Mouse (Mus musculus) intestine, postnatal 0 days (tissue): ENCODE data around the gene Rab9. TPM values are rescaled to one million over a fixed set of nuclear protein-coding genes. Genes with fewer than 3 reads are reported as not detected.

ENCODE experiments used
- ATAC-seq: fragments of 200-750 bp; cut with Nextera tagmentation; 2 replicates; pipeline ENCODE4 v1.8.0; 2017; ENCODE audit warnings: mild to moderate bottlenecking, moderate TSS enrichment, moderate library complexity
- H3K27ac ChIP-seq: fragments of 300-500 bp; sonication (generic); 2 replicates; pipeline ENCODE4 v1.5.1; 2014; ENCODE audit warnings: mild to moderate bottlenecking, low read depth, low read length, moderate library complexity
- H3K27me3 ChIP-seq: fragments of 300-500 bp; sonication (generic); replicated peaks from 2 replicates; pipeline ENCODE4 v1.6.1; 2014; ENCODE audit warnings: low read length, mixed read lengths; ENCODE audit not compliant: control insufficient read depth, insufficient read depth
- H3K36me3 ChIP-seq: fragments of 300-500 bp; sonication (generic); 2 replicates; pipeline ENCODE4 v1.6.1; 2014; ENCODE audit warnings: mild to moderate bottlenecking, moderate library complexity; ENCODE audit not compliant: control insufficient read depth, insufficient read depth
- H3K4me1 ChIP-seq: fragments of 300-500 bp; sonication (generic); replicated peaks from 2 replicates; pipeline ENCODE4 v1.6.1; 2014; ENCODE audit warnings: antibody characterized with exemption, low read length, mixed read lengths; ENCODE audit not compliant: control insufficient read depth, insufficient read depth
- H3K4me2 ChIP-seq: fragments of 300-500 bp; sonication (generic); replicated peaks from 2 replicates; pipeline ENCODE4 v1.6.1; 2014; ENCODE audit warnings: low read depth, mild to moderate bottlenecking, moderate library complexity
- H3K4me3 ChIP-seq: fragments of 300-500 bp; sonication (generic); 2 replicates; pipeline ENCODE4 v1.5.1; 2014; ENCODE audit warnings: low read depth, low read length
- H3K9ac ChIP-seq: fragments of 300-500 bp; sonication (generic); 2 replicates; pipeline ENCODE4 v1.6.1; 2014; ENCODE audit warnings: mild to moderate bottlenecking, low read depth, low read length
- H3K9me3 ChIP-seq: fragments of 300-500 bp; sonication (generic); 2 replicates; pipeline ENCODE4 v1.6.1; 2016; ENCODE audit warnings: mixed run types; ENCODE audit not compliant: control insufficient read depth
- CTCF ChIP-seq: sonication (generic); IDR thresholded peaks from 2 replicates; pipeline ENCODE4 v1.5.1; 2016; ENCODE audit warnings: low read depth, mild to moderate bottlenecking, control low read depth, antibody characterized with exemption, moderate library complexity
- WGBS: fragments of 180-500 bp; shearing (Covaris S2); extraction: QIAGEN DNeasy Blood & Tissue Kit; methylation state at CpG from one replicate; pipeline ENCODE4 v1.1.7; 2014; 5-methylcytosine and 5-hydroxymethylcytosine counted together
- polyA plus RNA-seq: library from polyadenylated mRNA; unstranded; fragments of >200 nt; fragmentation: Nextera tagmentation; extraction: Ambion mirVana; gene quantifications from 2 replicates; pipeline ENCODE4 v1.2.1, GENCODE M21; 2015

The Rab9 gene
- polyA plus RNA-seq, 1 experiment from 2014 or later = 78.0 TPM

GRCm38 (mm10) chrX:166499496-166500190 is 20.0 kb upstream of the Rab9 start:
- H3K4me1 ChIP-seq = no peaks in the 10 kb centered on the region
- H3K9ac ChIP-seq = no peak overlapping the region
- H3K36me3 ChIP-seq = no peaks in the 10 kb centered on the region
- no peak for TF ChIP-seq CTCF
- H3K27ac ChIP-seq = no peak overlapping the region
- H3K9me3 ChIP-seq = no peaks in the 10 kb centered on the region
- H3K4me3 ChIP-seq = no peak overlapping the region
- 60% methylated on average over 1 of the region's 1 CpGs for WGBS
- no peaks in the 10 kb centered on the region for H3K27me3 ChIP-seq
- ATAC-seq = no peak
- H3K4me2 ChIP-seq = no peak overlapping the region

DNA sequence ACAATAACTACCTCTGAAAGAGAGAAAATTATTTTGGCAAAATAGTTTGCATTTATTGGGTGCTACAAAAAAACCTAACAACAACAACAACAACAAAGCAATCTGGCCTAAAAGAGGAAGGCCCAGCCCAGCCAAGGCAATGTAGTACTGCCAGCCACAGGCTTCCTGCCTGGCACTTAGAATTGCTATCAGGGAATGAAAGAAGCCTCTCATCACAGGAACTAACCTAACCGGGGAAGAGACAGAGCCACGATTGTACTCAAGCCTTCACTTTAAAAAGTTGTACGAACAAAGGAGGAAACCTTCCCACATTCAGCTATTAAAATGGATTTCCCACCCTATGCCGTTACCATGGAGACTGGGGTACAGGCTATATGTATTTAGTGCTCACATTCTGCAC is 18.1 kb upstream of the Rab9 start:
- H3K36me3 ChIP-seq = no peaks in the 10 kb centered on the region
- H3K4me2 ChIP-seq = no peak overlapping the region
- H3K4me1 ChIP-seq = no peaks in the 10 kb centered on the region
- WGBS = 70% methylated on average over 4 of the region's 4 CpGs
- H3K9me3 ChIP-seq = no peaks in the 10 kb centered on the region
- no peaks in the 10 kb centered on the region for H3K27me3 ChIP-seq
- H3K9ac ChIP-seq = no peak overlapping the region
- no peak overlapping the region for H3K4me3 ChIP-seq
- TF ChIP-seq CTCF = no peak
- ATAC-seq = no peak
- H3K27ac ChIP-seq = no peak overlapping the region

- no peak for TF ChIP-seq CTCF
- no peaks in the 10 kb centered on the region for H3K36me3 ChIP-seq
- no peak overlapping the region for H3K4me3 ChIP-seq
- H3K9me3 ChIP-seq = no peaks in the 10 kb centered on the region
- no peak overlapping the region for H3K27ac ChIP-seq
- WGBS = 96% methylated on average over 2 of the region's 2 CpGs
- ATAC-seq = no peak
- H3K27me3 ChIP-seq = no peaks in the 10 kb centered on the region
- no peak overlapping the region for H3K4me2 ChIP-seq
- no peak overlapping the region for H3K9ac ChIP-seq
- no peaks in the 10 kb centered on the region for H3K4me1 ChIP-seq
Measured at GRCm38 (mm10) chrX:166495052-166495451, 15.4 kb upstream of the Rab9 start.

GRCm38 (mm10) chrX:166478631-166479364 is 869 bp downstream of the Rab9 start:
- H3K4me2 ChIP-seq = peak overlapping the region; percentile 55
- H3K9ac ChIP-seq = peak overlapping the region; percentile 74
- ATAC-seq = peak; percentile 79
- H3K4me3 ChIP-seq = peak overlapping the region; percentile 62
- H3K4me1 ChIP-seq = no peaks in the 10 kb centered on the region
- WGBS = 19% methylated on average over 28 of the region's 28 CpGs
- H3K27ac ChIP-seq = peak overlapping the region; percentile 91
- H3K36me3 ChIP-seq = no peaks in the 10 kb centered on the region
- no peaks in the 10 kb centered on the region for H3K9me3 ChIP-seq
- H3K27me3 ChIP-seq = no peaks in the 10 kb centered on the region
- no peak for TF ChIP-seq CTCF

DNA sequence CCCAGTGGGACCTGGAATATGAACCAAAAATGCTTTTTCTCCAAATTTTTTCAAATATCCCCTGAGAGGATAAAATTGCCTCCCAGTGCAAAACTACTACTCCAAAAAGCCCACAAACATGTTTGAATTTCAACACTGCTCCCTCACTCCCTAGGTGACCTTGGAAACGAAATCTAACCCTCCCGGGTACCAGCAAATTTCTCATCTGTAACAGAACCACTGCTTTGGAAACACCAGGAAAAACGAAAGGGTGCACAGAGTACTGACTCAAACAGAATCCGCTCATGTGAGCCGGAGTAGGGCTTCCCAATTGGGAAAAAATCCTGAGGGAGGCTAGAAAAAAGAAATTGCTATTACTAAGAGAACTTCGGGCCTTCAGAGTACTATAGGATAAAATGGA is 2.3 kb downstream of the Rab9 start:
- Histone ChIP-seq H3K36me3 (no peaks in the 10 kb centered on the region), H3K27me3 (no peaks in the 10 kb centered on the region), H3K27ac (no peak overlapping the region), H3K4me3 (0 out of 2 replicates have a peak overlapping the region, but pooled peaks have one; percentile 14), H3K4me1 (no peaks in the 10 kb centered on the region), H3K9ac (no peak overlapping the region), H3K9me3 (no peaks in the 10 kb centered on the region), H3K4me2 (peak overlapping the region; percentile 55)
- TF ChIP-seq CTCF = no peak
- WGBS = 65% methylated on average over 6 of the region's 6 CpGs
- ATAC-seq = no peak

DNA sequence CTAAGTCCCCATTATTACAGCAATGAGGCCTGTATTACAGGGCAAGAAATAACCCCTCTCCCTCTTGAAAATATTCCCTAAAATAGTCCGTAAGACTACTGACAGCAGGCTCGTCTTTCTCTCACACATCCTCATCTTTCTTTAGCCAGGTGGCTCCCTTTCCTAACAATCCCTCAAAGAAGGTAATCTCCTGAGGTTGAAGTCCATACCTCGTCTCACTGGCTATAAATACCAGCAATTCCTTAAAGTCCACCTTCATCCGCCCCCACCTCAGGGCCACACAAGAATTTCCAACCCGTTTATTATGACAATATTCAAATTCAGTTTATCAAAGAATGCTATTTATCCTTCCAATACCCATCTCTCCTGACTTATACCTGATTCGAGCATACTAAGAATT is 7.1 kb downstream of the Rab9 start:
- no peak overlapping the region for H3K4me3 ChIP-seq
- TF ChIP-seq CTCF = peak; percentile 28; the same call in 1 of the 2 replicates
- 54% methylated on average over 6 of the region's 6 CpGs for WGBS
- H3K4me1 ChIP-seq = no peaks in the 10 kb centered on the region
- H3K4me2 ChIP-seq = no peak overlapping the region
- no peaks in the 10 kb centered on the region for H3K36me3 ChIP-seq
- no peak overlapping the region for H3K9ac ChIP-seq
- no peaks in the 10 kb centered on the region for H3K27me3 ChIP-seq
- no peak for ATAC-seq
- H3K9me3 ChIP-seq = no peaks in the 10 kb centered on the region
- no peak overlapping the region for H3K27ac ChIP-seq
